Mouse (Mus musculus) gastrocnemius, postnatal 10 days (tissue): ENCODE measurements around the gene Olfr397. TPM values are rescaled to one million over a fixed set of nuclear protein-coding genes. Genes with fewer than 3 reads are reported as not detected.

Source experiments
- DNase-seq: peaks from one replicate; pipeline ENCODE4 v3.0.0; 2021; ENCODE audit warnings: mixed read lengths
- long read RNA-seq, 2 experiments: library from polyadenylated mRNA; stranded (forward); transcript quantifications; one replicate each; pipeline ENCODE4 v2.0.0; 2021
- total RNA-seq, 2 experiments: library from RNA; stranded (reverse); gene quantifications; 2 replicates each; pipeline ENCODE4 v1.2.3; 2021

Gene Olfr397
- not detected for total RNA-seq
- long read RNA-seq, experiment 1: 0 reads
- long read RNA-seq, experiment 2: 0 reads

GRCm38 (mm10) chr11:73960517-73960916, at the start of gene Olfr397:
Gene Olfr397 (plus strand): TSS chr11:73960817.
- no peak for DNase-seq

- DNase-seq: no peak
These were observed 24.2 kb upstream of the Olfr397 start, which contains the start of gene Olfr23 for GRCm38 (mm10) chr11:73936377-73936776. Gene Olfr23 (plus strand): TSS chr11:73936677.

GRCm38 (mm10) chr11:73990307-73990706, 29.7 kb downstream of the Olfr397 start, which contains the start of gene Olfr398:
Gene Olfr398 (minus strand): TSS chr11:73990407.
- no peak for DNase-seq

GRCm38 (mm10) chr11:73993115-73993514, 32.5 kb downstream of the Olfr397 start:
- DNase-seq: no peak

Other genes starting within 250 kb of the Olfr397 start
- gene Olfr389, start 180.1 kb upstream of the Olfr397 start, total RNA-seq: not detected
- gene Olfr390, start 177.9 kb upstream of the Olfr397 start, total RNA-seq: not detected
- gene Olfr391-ps, start 157.8 kb upstream of the Olfr397 start, total RNA-seq: not detected
- gene Olfr392, start 143.8 kb upstream of the Olfr397 start, total RNA-seq: not detected
- gene Olfr393, start 109.4 kb upstream of the Olfr397 start, total RNA-seq: not detected
- not detected for gene Olfr394, start 70.0 kb upstream of the Olfr397 start, total RNA-seq
- not detected for gene Olfr395, start 51.5 kb upstream of the Olfr397 start, total RNA-seq
- gene Olfr23, start 24.1 kb upstream of the Olfr397 start, total RNA-seq: not detected
- gene Olfr398, start 29.6 kb downstream of the Olfr397 start, total RNA-seq: not detected
- not detected for gene Olfr139, start 95.7 kb downstream of the Olfr397 start, total RNA-seq
- gene Olfr399, start 95.8 kb downstream of the Olfr397 start, total RNA-seq: not detected
- gene Zfp616, start 109.1 kb downstream of the Olfr397 start, total RNA-seq: not detected
- not detected for gene Olfr401, start 152.9 kb downstream of the Olfr397 start, total RNA-seq
- gene Olfr402, start 192.7 kb downstream of the Olfr397 start, total RNA-seq: not detected
- gene Olfr403, start 225.4 kb downstream of the Olfr397 start, total RNA-seq: not detected